Mouse (Mus musculus) gastrocnemius, postnatal 14 days (tissue): ENCODE measurements around the gene Dus3l. TPM values are rescaled to one million over a fixed set of nuclear protein-coding genes. Genes with fewer than 3 reads are reported as not detected.

Experiments
- DNase-seq: peaks from one replicate; pipeline ENCODE4 v3.0.0; 2021; ENCODE audit warnings: mixed read lengths
- intact Hi-C: fragments of 180-260 bp; cut with DNase I; formaldehyde crosslinking; loops from one replicate; pipeline ENCODE4 v1.15.1; 2025; ENCODE audit warnings: low total_unique reads
- total RNA-seq, 2 experiments: library from RNA; stranded (reverse); gene quantifications; 2 replicates each; pipeline ENCODE4 v1.2.3; 2021

Gene Dus3l
- total RNA-seq, 2 experiments from 2014 or later, result 12.9 to 13.2 TPM

DNA sequence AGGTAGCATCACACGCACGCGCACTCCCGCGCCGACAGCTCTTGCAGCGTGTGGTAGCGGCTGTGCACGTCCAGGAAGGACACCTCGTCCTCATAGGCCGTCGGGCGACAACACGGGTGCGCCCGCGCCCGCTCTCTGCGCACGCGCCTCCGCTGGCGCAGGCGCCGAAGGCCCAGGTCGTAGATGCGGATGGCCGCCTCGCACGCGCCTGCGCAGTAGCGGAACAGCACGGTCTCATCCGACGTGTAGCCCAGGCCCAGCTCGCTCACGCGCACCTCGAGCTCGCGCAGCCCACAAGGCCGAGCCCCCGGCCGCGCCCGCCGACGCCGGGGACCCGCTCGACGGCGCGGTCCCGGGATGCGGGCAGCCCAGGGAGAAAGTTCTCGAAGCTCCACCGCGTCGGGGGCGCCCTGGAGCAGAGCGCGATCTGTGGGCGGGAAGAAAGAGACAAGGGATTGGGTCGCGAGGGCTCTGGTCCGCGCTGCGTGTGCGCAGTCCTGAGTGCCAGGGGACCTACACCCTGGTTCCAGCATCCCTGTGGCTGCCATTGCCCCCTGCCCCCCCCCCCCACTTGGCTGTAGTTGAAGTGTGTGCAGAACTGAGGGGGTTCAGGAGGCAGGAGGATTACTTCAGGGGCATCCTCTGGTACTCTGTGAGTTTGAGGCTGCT, 13.0 kb upstream of the Dus3l start:
- intact Hi-C loops, result no loop called here
- no peak for DNase-seq

DNA sequence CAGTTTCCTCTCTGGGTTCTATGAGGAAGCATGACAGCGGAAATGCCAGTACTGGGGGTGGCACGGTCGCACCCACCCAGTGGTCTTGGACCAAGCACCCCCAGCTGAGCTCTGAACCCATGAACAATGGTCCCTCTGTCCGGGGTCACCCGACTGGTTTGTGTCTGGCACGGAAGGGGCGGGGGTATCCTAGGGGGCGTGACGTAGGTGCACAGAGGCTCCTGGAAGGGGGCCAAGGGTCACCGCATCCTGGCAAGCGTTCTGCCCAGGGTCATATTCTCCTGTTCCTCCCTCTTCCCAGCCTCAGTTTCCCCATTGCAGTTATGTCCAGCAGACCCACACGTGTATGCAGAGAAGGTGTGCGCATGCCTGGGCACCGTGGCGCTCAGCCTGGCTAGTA, 11.1 kb upstream of the Dus3l start:
- intact Hi-C loops, result no loop called here
- no peak for DNase-seq

DNA sequence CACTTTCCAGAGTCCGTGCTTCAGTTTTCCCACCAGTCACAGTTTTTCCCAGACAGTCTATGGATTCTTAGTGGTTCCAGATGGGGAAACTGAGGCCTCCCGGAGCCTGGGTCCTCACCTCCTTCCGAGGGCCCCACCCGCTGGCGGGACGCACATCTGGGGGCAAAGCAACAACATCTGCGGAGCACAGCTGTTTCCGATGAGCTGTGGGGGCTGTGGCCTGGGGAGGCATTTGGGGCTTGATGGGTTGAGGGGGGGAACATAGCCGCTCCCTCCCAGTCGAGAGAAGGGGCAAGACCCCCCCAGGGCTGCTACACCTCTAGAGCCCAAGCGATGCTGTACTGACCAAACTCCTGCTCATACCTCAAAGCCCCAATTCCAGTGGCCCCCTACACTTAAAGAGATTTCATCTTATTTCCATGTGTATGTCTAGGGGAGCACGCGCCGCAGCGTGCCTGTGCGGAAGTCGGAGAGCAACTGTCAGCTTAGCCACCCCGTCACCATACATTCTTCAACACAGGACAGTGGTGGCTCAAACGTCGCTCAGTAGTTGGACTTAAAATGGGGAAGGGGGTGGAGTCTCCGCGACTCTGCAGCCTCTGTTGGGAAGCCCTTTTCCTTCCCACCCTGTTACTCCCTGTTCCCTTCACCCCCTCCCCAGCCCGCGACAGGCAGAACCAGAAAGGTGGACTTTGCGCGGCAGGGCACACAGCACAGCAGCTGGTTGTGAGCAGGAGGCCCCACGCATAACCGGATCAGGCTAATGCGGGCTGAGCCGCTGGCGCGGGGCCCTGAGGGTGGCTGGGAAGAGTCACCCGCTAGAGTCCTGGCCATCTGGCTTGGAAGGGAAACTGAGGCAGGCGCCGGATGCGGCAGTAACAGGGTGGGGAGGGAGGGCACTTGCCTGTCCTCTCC, 10.0 kb upstream of the Dus3l start:
- intact Hi-C loops, result loop anchor here (5.0 kb wide), 1 partner anchor 32 kb away; no protein-coding TSS in a partner anchor
- no peak for DNase-seq

DNA sequence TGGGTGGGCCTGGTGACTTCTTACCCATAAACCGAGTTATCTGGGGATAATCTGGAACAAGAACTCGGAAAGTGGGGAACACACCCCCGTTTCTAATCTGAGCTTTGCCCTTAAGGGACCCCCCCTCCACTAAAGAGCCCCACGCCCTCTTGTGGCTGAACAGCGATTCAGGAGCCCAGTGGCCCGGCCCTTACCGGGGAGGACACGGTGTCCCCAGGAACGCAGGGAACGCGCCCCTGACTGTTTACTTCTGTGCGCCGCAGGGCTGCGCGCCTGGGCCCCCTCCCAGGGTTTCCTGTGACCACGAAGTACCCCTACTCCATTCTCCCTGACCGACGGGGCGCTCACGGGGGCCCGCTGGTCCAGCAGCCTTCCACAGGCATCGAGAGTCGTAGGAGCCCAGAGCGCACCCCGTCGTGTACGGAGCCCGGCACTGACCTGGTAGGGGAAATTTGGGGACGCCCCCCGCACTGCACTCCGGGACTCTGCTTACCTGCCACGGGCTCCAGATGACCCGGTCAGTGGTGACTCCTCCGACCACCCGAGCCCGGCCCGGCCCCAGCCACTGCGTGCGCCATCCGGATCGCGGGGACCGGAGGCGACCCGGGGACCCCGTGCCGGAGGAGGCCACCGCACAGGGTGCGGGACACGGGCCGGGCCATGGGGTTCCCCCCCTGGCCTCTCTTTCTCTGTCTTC, 7.7 kb upstream of the Dus3l start:
- intact Hi-C loops, result loop anchor here (5.0 kb wide), 1 partner anchor 35 kb away; no protein-coding TSS in a partner anchor
- no peak for DNase-seq

DNA sequence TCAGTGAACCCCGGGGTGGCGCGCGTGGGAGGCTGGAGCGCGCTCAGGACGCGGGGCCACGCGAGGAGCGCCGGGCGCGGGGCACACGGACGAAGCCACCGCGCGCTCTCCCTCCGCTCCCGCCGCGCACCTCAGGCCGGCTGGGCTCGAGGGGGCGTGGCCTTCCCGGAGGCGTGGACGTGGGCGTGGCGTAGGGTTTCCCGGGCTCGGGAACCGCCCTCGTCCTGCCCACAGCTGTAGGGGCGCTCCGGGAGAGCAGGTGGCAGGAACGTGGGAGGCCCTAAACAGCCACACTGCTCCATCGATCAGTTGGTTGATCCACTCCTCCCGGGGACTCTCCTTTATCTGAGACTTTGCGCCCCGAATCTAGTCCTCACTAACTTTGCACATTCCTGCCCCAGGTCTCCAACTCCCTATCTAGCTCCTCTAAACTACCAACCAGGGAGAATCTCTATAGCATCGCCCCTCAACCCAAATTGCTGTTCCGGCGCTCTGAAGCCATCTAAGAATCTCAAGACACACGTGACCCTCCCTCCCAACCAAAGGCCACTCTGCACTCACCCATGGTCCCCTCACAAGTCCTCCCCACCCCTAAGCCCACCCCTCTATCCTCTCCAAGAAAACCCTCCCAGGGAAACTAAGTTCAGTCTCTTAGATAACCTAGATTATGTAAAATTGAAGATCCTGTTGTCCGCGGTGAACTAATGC, 7.0 kb upstream of the Dus3l start, which contains the start of gene Nrtn:
Gene Nrtn (minus strand): TSS at position 115 of the 708 bp plus-strand sequence.
- intact Hi-C loops, result loop anchor here (5.0 kb wide), 1 partner anchor 35 kb away; no protein-coding TSS in a partner anchor
- peak; percentile 82 for DNase-seq

DNA sequence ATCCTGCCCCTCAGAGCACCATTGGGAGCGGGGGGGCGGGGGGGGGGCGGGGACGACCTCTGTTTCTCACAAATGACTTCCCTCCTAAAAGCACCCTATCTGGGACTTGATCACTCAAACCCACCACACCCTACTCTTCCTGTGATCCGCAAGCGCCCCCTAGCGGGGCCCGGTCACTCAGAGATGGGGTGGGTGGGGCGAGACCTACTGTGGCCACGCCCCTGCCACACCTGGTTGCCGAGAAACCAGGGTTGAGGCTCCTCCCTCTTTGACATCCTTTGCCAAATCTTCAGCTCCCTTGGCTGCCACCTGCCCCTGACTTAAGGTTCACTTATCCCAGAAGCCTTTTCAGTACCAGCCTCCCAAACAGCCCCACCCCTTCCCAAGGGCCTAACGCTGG, 6.4 kb upstream of the Dus3l start:
- no peak for DNase-seq
- intact Hi-C loops, result loop anchor here (5.0 kb wide), 1 partner anchor 36 kb away; no protein-coding TSS in a partner anchor

DNA sequence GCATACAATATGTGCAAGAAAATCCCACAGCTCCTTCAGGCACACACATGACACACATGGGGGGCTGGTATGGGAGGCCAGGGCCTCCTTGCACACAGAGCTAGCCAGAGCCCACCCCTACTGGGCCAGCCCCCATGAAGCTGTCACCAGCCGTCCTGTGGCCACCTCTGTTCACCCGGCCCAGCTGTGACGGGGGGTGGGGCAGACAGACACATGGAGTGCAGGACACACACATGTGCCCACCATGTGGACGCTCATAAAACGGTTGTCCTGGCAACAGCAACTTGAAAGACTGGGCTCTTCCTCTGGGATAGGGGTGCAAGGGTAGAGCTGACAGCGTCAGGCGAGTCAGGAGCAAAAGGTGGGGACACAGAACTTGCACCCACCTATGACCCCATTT, 5.3 kb upstream of the Dus3l start:
- intact Hi-C loops, result loop anchor here (5.0 kb wide), 1 partner anchor 37 kb away; no protein-coding TSS in a partner anchor
- no peak for DNase-seq

DNA sequence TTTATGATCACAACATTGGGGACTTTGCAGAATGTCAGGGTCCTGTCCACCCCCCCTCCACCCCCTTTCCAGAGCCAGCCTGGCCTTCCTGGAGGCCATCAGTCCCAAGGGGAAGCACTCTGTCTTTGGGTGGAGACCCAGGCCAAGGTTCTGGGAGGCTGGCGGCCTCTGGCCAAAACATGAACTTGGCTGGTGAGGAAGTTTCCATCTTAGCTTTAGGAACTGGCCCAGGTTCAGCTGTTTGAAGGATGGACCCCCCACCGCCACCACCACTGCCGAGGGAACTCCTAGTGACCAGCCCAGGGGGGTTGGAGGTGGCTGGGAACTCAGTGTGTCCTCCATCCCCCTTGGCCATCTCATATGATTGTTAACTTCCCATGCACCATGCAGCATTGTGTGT, 3.5 kb upstream of the Dus3l start:
- DNase-seq, result no peak
- intact Hi-C loops, result no loop called here

DNA sequence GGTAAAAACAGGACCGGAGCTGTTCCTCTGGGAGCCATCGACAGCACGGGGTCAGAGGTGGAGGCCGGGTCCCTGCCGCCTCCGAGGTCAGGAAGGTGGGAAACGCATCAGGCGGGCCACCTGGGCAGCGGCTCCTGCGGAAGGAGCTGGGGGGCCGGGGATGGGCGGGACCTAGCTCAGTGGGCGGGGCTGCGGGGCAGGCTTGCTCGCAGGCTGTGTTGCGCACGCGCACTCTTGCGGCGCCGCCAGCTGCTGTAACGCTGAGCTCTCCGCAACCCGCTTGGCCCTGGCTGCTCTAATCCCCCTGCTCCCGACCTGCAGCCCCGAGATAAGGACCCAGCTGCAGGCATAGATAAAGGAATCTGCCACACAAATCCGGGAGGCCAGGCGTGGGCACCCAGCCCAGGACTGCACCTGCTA, 2.6 kb upstream of the Dus3l start:
- peak; percentile 90 for DNase-seq
- intact Hi-C loops, result no loop called here

DNA sequence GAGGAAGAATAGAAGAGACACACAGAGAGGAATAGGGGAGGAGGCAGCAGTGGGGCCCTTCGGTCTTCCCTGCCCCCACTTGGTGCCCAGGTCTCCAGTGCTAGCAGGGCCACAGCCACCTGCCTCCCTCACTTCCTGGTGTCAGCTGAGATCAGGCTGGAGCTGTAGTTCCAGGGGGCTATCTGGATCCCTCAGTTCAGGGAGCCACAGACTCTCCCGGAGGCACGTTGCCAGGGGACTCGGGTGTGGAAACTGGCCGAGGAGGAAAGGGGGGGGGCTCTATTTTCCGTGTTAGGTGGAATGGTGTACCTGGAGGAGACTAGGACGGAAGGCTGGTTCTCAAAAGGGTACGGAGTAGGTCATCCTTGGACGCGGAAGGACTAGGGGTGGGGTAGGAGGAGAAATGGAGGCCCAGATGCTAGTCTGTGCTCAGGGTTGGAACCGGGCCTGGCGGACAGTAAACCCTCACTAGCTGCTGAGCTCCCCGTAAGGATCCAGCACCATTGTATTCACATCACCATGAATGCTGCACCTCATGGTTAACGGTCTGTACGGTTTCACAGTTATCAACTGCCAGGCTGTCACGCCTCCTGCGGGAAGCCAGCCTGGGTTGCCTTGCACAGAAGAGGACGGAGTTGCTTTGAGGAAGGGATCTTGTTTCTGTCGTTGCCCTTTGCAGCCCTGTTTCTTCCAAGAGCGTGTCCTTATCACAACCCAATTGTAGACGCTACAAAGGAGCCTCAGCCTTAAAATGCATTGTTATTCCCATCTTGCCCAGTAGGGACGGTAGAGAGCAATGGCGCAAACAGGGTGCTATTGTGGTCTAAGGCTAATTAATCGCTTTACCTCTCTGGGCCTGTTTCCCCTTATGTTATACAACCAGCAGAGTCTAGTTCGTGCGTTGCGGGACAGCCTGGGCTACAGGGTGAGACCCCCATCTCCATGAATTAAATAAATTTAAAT, 1.5 kb upstream of the Dus3l start:
- intact Hi-C loops, result no loop called here
- DNase-seq, result no peak

DNA sequence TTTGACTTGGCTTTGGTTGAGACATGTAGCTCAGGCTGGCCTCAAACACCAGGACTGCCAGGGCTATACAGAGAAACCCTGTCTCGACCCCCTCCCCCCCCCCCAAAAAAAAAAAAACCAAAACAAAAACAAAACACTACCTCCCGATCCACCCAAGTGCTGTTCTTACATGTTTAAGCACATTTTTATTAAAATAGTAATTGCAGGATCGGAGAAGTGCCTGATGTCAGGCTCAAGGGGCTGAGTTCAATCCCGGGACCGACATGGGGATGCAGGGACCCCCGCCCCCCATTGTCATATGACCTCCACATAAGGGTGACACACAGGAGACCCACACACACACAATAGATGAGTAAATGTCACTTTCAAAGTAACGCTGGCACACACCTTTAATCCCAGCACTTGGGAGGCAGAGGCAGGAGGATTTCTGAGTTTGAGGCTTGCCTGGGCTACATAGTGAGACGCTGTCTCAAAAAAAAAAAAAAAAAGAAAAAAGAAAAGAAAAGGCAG, 761 bp upstream of the Dus3l start:
- intact Hi-C loops, result no loop called here
- no peak for DNase-seq

DNA sequence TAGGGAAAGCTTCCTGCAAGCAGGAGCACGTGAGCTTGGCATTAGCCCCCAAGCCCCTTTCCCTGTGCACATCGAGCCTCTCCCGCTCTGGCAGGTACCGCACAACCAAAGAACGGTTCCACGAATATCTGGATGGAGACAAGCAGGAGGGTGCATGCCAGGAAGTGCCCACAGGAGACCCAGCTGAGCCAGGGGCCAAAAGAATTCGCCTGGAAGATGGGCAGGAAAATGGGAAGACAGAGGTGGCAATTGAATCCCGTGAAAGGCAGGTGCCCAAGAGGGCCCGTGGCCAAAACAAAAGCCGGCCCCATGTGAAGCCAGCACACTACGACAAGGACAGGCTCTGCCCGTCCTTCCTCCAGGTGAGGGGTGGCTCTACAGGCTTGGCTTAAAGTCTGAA, 874 bp downstream of the Dus3l start:
- no peak for DNase-seq
- intact Hi-C loops, result no loop called here

DNA sequence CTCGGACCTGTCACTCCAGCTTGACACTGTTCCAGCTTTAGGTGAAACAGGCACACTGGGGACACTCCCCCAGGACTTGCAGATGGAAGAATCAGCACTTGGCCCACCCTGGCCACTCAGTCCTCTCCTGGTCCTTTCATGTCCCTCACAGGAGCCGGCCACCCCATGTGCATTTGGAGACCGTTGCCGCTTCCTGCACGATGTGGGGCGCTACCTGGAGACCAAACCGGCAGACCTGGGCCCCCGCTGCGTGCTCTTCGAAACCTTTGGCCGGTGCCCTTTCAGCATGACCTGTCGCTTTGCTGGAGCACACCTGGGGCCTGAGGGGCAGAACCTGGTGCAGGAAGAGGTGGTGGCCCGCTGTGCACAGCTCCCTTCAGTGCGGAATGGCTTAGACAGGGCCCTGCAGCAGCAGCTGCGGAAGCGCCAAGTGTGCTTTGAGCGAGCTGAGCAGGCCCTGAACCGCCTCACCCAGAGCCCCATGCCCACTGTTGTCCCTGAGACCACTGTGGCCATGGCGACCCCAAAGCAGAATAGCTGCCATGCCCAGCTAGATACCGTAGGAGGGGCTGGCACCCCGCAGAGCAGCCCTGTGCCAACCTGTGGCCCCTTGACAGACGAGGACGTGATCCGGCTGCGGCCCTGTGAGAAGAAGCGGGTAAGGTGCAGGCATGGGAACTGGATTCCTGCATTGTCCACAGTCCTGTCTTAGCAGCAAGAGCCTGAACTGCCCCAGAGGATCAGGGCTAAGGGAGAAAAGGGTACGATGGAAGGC, 2.3 kb downstream of the Dus3l start:
- no peak for DNase-seq
- intact Hi-C loops, result no loop called here

DNA sequence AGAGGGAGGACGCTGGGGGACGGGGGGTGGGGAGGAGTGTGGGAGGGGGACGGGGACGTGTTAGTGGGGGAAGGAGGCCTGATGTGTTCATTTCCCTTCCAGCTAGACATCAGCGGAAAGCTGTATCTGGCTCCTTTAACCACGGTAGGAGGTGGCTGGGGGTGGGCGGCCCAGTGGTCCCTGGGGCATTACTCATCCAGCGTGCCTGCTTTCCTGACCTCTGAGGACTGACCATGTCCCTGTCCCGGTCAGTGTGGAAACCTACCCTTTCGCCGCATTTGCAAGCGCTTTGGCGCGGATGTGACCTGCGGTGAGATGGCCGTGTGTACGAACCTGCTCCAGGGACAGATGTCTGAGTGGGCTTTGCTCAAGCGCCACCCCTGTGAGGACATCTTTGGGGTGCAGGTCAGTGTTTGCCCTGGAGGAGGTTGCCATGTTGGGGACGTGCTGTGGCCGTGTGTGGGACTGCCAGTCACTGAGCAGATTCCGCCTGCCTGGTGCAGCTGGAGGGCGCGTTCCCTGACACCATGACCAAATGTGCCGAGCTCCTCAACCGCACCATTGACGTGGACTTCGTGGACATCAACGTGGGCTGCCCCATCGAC, 3.1 kb downstream of the Dus3l start:
- intact Hi-C loops, result no loop called here
- DNase-seq, result no peak

DNA sequence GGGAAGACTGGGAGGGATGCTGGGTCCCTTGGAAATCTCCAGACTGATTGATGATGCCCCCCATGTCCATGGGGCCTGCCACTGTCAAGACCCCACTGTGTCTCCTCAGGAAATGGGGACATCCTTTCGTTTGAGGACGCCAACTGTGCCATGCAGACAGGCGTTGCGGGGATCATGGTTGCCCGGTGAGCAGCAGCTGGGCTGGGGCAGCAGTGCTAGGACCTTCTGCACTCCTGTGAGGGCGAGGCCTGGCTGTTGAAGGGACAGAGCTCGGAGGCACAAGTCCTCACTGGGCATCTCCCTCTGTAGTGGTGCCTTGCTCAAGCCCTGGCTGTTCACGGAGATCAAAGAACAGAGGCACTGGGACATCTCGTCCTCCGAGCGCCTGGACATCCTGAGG, 4.4 kb downstream of the Dus3l start:
- DNase-seq, result no peak
- intact Hi-C loops, result no loop called here

DNA sequence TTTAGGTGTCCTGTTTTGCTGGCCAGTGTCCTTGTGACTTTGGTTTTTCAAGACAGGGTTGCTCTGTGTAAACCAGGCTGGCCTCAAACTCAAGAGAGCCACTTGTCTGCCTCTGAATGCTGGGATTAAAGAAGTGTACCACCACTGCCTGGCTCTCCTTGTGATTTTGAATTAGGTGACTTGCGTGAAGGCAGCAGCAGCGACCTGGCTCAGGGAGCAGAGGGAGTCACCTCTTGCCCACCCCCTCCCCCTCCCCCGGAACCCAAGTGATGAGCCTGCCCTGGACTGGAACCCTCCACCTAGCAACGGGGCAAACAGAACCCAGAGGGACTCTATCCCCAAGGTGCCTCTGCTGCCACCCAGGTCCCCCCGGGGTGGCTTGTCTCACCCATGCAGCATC, 5.4 kb downstream of the Dus3l start, which contains the start of gene Prr22:
Gene Prr22 (plus strand): TSS at position 301 of the 400 bp plus-strand sequence.
- DNase-seq, result no peak
- intact Hi-C loops, result no loop called here

DNA sequence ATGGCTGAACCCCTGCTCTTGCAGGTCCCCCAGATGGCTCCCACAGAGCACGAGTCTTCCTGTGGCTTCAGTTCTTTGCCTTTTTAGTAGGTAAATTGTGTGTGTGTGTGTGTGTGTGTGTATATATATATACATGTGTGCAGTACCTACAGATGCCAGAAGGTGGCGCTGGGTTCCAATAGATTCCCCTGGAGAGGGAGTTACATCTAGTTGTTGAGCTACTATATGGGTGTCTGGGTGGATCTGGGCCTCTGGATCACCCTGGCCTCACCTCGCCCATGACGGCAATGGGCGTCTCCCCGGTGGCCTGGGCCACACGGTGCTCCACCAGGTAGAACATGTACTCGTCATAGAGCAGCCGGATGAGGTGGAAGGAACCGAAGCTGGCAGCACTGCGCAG, 13.0 kb downstream of the Dus3l start:
- intact Hi-C loops, result no loop called here
- DNase-seq, result peak; percentile 2
